Mouse (Mus musculus): ENCODE results near the gene Serpinb3d.
"Not testable (repeated sequence)": the region's sequence is repeated elsewhere in the genome, so short reads cannot be mapped to it uniquely, and the experiment has no call there.

Serpinb3d gene

GRCm38 (mm10) chr1:107083406-107083805 is at the start of gene Serpinb3d:
Gene Serpinb3d (minus strand): TSS chr1:107083506.
- H3K27me3 ChIP-seq (ENCODE audit: control insufficient read depth, insufficient read depth, low read length, poor library complexity, severe bottlenecking) = no peaks in the 10 kb centered on the region
- no peak for DNase-seq (ENCODE audit: low read depth, low spot score)
- H3K36me3 ChIP-seq (ENCODE audit: control insufficient read depth, insufficient read depth, low read length, poor library complexity, severe bottlenecking) = no peaks in the 10 kb centered on the region

GRCm38 (mm10) chr1:107127453-107127852 is 44.1 kb upstream of the Serpinb3d start:
- H3K36me3 ChIP-seq (ENCODE audit: control insufficient read depth, insufficient read depth, low read length, poor library complexity, severe bottlenecking); DNase-seq (ENCODE audit: low read depth, low spot score); H3K27me3 ChIP-seq (ENCODE audit: control insufficient read depth, insufficient read depth, low read length, poor library complexity, severe bottlenecking): not testable (repeated sequence)

GRCm38 (mm10) chr1:107098417-107098816 is 15.1 kb upstream of the Serpinb3d start:
- Histone ChIP-seq H3K27me3 (ENCODE audit: control insufficient read depth, insufficient read depth, low read length, poor library complexity, severe bottlenecking) (no peaks in the 10 kb centered on the region), H3K36me3 (ENCODE audit: control insufficient read depth, insufficient read depth, low read length, poor library complexity, severe bottlenecking) (no peaks in the 10 kb centered on the region)
- no peak for DNase-seq (ENCODE audit: low read depth, low spot score)

- Histone ChIP-seq H3K27me3 (ENCODE audit: control insufficient read depth, insufficient read depth, low read length, poor library complexity, severe bottlenecking) (no peaks in the 10 kb centered on the region), H3K36me3 (ENCODE audit: control insufficient read depth, insufficient read depth, low read length, poor library complexity, severe bottlenecking) (no peaks in the 10 kb centered on the region)
- no peak for DNase-seq (ENCODE audit: low read depth, low spot score)
These were observed 31.1 kb downstream of the Serpinb3d start, which contains the start of gene Serpinb3a for GRCm38 (mm10) chr1:107052203-107052602. Gene Serpinb3a (minus strand): TSS chr1:107052303.

GRCm38 (mm10) chr1:107034236-107034635 is 49.1 kb downstream of the Serpinb3d start:
- DNase-seq (ENCODE audit: low read depth, low spot score); H3K27me3 ChIP-seq (ENCODE audit: control insufficient read depth, insufficient read depth, low read length, poor library complexity, severe bottlenecking); H3K36me3 ChIP-seq (ENCODE audit: control insufficient read depth, insufficient read depth, low read length, poor library complexity, severe bottlenecking): not testable (repeated sequence)
